Mouse (Mus musculus) liver (tissue): ENCODE data around the gene Acox2.
"Not testable (repeated sequence)": the region's sequence is repeated elsewhere in the genome, so short reads cannot be mapped to it uniquely, and the experiment has no call there.

ENCODE experiments used
- DNase-seq: peaks from one replicate; pipeline ENCODE4 v3.0.0-alpha.2; 2020; ENCODE audit warnings: mixed read lengths

Acox2 gene

GRCm38 (mm10) chr14:8259166-8259565, at the start of gene Acox2:
Gene Acox2, minus strand, starts transcription at chr14:8259353.
- DNase-seq, result no peak

GRCm38 (mm10) chr14:8308650-8309049, 49.5 kb upstream of the Acox2 start:
- DNase-seq, result no peak

DNA sequence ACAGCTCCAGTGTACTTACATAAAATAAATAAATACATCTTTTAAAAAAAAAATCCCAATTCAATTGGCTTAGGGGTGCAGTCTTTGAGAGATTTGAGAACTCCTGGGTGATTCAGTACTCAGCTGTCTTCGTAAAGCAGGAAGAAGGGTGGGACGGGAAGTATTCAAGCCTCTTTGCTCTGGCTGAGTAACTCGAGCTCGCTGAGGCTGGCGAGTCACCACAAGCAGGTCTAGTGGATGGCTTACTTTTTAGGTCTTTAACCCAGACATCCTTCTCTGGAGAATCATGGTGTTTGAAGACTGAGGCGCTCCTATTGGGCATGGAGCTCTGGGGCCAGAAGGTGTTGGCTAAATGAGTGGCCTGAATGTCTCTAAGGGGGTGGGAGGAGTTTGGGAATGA, 47.7 kb upstream of the Acox2 start:
- no peak for DNase-seq

GRCm38 (mm10) chr14:8305014-8305413, 45.9 kb upstream of the Acox2 start:
- DNase-seq, result no peak

GRCm38 (mm10) chr14:8304082-8304481, 44.9 kb upstream of the Acox2 start:
- DNase-seq, result no peak

DNA sequence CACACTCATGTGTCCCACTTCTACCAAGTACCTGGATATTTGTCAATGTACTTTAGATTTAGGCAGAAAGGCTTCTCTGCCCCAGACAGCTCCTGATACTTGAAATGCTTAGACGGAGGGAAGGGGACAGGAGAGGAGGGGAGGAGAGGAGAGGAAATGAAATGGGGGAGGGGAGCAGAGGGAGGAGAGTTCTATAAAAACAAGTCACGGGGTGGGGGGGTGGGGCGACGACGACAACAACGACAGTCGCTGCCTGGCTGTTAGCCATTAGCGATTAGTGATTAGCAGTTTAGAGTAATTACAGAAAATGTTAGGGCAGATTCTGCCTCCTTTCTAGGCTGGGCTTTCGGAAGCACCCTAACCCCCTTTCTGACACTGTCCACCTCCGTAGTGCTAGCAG, 43.5 kb upstream of the Acox2 start:
- no peak for DNase-seq

GRCm38 (mm10) chr14:8300281-8300680, 41.1 kb upstream of the Acox2 start:
- peak; percentile 59 for DNase-seq

GRCm38 (mm10) chr14:8297889-8298293, 38.7 kb upstream of the Acox2 start:
- DNase-seq, result no peak

DNA sequence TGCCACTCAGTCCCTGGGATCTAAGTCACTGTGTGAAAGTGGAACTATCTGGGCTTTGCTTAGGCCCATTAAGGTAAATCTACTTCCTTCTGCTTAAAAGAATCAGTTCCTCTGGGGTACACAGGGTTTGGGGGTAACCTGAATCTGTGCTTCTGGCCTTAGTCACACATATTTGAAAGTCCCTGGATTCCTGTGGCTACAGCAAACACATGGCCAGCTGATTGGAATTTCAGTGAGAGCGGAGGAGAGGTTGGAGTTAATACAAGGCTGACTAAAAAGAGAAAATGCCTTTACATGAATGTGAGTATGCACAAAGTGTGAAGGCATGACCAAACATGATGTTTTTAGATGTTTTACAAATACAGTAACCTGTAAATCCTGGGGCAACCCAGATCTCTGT, 35.1 kb upstream of the Acox2 start:
- no peak for DNase-seq

DNA sequence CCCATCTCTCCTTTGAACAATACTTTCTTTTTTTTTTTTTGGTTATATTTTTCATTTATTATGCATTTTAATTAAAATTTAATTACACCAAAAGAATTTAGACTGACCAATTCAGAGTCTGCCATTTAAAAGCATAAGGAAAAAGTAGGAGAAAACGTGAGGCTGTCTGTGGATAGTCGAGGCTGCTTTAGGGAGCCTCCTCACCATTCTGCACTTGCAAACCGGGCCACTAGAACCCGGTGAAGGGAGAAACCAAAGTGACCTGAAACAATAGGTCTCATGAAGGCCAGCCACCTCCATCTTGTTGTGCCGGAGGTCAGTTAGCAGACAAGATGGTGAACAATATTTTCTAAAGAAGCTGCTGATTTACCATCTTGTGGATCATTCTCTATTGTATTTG, 27.4 kb upstream of the Acox2 start:
- DNase-seq, result not testable (repeated sequence)

- DNase-seq, result peak; percentile 28
These were observed 24.6 kb upstream of the Acox2 start for GRCm38 (mm10) chr14:8283784-8284183.

DNA sequence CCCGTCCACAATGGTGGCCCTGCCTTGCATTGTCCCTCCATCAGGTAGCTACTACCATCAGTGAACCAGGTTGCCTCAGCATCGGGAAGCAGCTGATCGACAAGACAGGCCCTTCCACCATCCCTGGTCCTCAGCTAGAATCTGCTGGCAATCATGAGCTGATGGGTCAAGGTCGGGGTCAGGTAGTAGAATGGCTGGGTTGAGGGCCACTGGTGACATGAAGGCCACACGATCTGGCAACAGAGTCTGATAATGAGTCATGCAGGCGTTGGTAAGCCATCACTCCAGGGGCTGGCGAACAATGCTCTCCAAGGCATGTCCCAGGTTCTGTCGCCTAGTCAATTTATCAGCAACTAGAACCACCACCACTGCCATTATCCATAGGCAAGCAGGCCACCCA, 12.1 kb upstream of the Acox2 start:
- DNase-seq, result not testable (repeated sequence)

DNA sequence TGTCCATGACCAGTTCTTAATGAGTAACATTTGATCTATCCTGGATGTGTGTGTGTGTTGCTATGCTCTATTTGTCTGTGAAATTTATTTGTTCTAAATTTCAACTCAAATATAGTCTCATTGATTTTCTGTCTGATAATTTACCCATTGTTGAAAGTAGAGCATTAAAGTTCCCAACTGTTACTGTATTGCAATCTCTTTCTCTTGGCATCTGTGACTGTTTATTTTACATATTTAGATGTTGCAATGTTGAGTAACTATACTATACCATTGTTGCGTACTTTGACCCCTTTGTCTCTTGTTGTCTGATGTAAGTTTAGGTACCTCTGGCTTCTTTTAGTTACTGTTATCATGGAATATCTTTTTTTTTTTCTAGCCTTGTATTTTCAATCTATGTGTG, 5.2 kb upstream of the Acox2 start:
- no peak for DNase-seq

DNA sequence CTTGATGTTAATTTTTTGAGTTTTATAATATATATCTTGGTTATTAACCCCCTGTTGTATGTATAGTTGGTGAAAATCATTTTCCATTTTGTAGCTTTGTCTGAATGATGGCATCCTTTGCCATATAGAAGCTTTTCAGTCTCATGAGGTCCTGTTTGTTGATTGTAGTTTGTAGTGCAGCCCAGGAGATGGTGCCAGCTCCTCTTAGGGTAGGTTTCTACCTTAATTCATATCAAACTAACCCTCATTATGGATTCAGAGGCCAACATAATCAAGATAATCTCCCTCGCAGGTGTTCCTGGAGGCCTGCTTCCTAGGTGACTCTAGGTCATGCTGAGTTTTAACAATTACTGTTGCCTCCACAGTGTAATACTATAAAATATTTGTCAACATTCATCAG, 3.1 kb upstream of the Acox2 start:
- DNase-seq, result no peak

GRCm38 (mm10) chr14:8260214-8260613, 1.1 kb upstream of the Acox2 start:
- DNase-seq, result no peak

DNA sequence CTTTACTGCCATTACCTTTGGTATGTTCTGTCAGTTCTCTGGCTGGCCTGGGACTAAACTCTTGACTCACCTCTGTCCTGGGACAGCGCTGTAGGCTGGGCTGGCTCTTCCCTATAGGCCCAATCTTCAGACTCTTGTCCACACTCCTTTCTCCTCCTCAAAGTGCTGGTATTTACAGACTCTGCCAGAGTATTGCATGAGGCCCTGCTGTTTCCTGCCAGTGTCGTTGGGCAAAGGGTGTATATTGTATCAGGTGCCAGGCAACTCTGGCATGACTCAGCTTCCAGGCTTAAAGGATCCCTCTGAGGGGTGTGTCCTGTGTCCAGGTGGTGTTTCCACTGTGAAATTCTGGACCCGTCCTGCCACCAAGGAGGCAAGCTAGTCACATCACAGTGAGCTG, 401 bp downstream of the Acox2 start:
- DNase-seq, result no peak

GRCm38 (mm10) chr14:8258335-8258627, 872 bp downstream of the Acox2 start:
- no peak for DNase-seq

GRCm38 (mm10) chr14:8257521-8258334, 1.4 kb downstream of the Acox2 start:
- DNase-seq, result no peak

DNA sequence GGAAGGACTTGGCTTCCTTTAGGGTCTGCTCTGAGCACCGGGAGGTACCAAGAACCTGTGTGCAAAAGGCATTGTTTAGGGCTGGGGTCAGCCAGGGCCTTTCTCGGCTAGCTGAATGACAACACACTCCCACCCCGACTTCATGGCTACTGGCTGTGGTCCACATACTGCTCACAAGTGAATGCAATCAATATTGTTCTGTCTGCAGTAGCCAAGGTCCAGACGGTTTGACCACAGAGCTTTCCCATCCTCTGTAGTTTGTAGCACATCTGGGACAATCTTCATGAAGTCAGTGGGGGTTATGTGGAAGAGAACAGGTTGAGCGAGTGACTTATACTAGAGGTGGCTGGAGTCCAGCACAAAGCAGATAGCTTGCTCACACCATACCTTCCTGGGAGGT, 2.3 kb downstream of the Acox2 start:
- DNase-seq, result no peak

DNA sequence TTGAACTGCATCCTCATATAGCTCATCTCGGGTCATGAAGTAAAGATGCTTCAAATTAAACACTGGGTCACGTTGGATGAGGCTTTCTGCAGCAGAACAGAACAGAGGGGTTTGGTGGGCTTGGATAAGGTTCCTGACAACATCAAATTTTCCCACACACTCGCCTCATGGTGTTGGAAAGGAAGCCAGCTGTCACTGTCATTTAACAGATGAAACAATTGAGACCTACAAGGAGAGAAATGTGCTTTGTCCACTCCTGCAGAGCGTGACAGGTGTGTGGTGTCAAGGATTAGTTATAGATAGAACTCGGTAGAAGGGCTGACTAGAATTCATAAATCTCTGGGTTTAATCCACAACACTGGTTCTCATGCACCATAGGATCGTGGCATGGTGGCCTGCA, 3.1 kb downstream of the Acox2 start:
- DNase-seq, result no peak

- peak; percentile 44 for DNase-seq
These were observed 4.0 kb downstream of the Acox2 start for GRCm38 (mm10) chr14:8255076-8255729.

GRCm38 (mm10) chr14:8251330-8251885, 7.7 kb downstream of the Acox2 start:
- DNase-seq, result no peak

DNA sequence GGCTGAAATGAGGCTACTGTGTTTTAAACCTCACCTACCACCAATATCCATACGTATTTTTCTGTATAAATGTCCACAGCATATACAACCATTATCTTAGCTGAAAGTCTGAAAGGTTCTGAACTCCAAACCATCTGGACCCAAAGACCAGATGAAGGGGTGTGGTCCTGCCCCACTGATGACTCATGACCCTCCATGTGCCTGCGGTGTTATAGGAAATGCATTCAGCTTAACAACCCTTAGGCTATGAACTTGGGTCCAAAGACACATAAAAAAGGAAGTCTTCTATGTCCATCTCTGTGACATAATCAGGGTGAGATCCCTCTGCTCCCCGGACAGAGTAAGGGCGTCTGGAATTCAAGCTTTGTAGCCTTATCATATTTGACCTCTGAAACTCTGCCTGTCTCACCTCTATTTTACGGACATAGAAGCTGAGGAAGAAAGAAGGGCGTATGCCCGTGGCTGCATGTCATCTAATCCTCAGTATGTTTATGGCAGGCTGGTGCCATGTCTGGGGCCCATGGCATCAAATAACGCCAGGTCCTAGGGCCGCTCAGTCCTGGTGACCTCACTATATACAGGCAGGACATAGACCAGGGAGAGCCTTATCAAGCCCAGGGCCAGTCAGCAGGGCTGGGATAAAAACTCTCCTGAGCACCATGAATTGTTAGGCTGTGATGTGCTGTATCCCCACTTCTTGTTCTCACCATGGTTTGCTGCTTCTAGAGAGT, 8.8 kb downstream of the Acox2 start:
- DNase-seq, result no peak

DNA sequence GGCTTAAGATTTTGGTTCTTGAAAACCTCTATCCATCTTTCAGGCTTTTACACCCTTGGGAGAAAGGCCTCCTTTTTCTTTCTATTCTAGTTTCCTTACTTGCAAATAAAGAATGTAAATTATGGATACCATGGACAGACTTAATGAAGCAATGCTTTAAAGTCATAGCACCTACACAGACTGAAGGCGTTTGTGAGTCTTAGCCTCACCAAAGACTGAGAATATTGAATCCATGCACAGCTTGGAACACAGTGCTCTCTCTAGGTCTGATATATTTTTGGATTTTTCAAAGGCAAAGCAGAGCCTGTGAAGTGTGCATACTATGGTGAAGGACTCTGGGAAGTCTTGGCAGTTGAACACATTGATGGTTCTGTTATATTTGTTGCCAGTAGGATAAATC, 9.9 kb downstream of the Acox2 start:
- DNase-seq, result no peak
